Mouse (Mus musculus) heart, embryonic 11.5 days (tissue): ENCODE results near the gene Olfr1495. TPM values are rescaled to one million over a fixed set of nuclear protein-coding genes. Genes with fewer than 3 reads are reported as not detected.
"Not testable (repeated sequence)": the region's sequence is repeated elsewhere in the genome, so short reads cannot be mapped to it uniquely, and the experiment has no call there.

ENCODE experiments used
- ATAC-seq: fragments of 200-750 bp; cut with Nextera tagmentation; replicated peaks from 2 replicates; pipeline ENCODE4 v1.8.0; 2017; ENCODE audit warnings: moderate library complexity; ENCODE audit not compliant: insufficient number of reproducible peaks, low FRiP score, low TSS enrichment
- H3K27ac ChIP-seq: fragments of 300-500 bp; sonication (generic); 2 replicates; pipeline ENCODE4 v1.5.1; 2014; ENCODE audit warnings: mild to moderate bottlenecking, low read depth, low read length
- H3K27me3 ChIP-seq: fragments of 300-500 bp; sonication (generic); 2 replicates; pipeline ENCODE4 v1.6.1; 2014; ENCODE audit warnings: mild to moderate bottlenecking, low read length, mixed read lengths; ENCODE audit not compliant: control insufficient read depth, insufficient read depth
- H3K36me3 ChIP-seq: fragments of 300-500 bp; sonication (generic); 2 replicates; pipeline ENCODE4 v1.6.1; 2014; ENCODE audit warnings: mild to moderate bottlenecking, low read length, moderate library complexity, mixed read lengths; ENCODE audit not compliant: control insufficient read depth, insufficient read depth
- H3K4me1 ChIP-seq: fragments of 300-500 bp; sonication (generic); 2 replicates; pipeline ENCODE4 v1.6.1; 2014; ENCODE audit warnings: low read length; ENCODE audit not compliant: control insufficient read depth, insufficient read depth
- H3K4me2 ChIP-seq: fragments of 300-500 bp; sonication (generic); 2 replicates; pipeline ENCODE4 v1.6.1; 2014; ENCODE audit warnings: mild to moderate bottlenecking, moderate library complexity
- H3K4me3 ChIP-seq: fragments of 300-500 bp; sonication (generic); 2 replicates; pipeline ENCODE4 v1.5.1; 2014; ENCODE audit warnings: low read depth, low read length
- H3K9ac ChIP-seq: fragments of 300-500 bp; sonication (generic); 2 replicates; pipeline ENCODE4 v1.6.1; 2014; ENCODE audit warnings: mild to moderate bottlenecking, low read depth, low read length, moderate library complexity
- H3K9me3 ChIP-seq: fragments of 300-500 bp; sonication (generic); replicated peaks from 2 replicates; pipeline ENCODE4 v1.6.1; 2016; ENCODE audit warnings: low read length; ENCODE audit not compliant: control insufficient read depth
- WGBS: fragments of 180-500 bp; shearing (Covaris S2); extraction: QIAGEN DNeasy Blood & Tissue Kit; methylation state at CpG from one replicate; pipeline ENCODE4 v1.1.7; 2014; ENCODE audit not compliant: insufficient replicate concordance; 5-methylcytosine and 5-hydroxymethylcytosine counted together
- polyA plus RNA-seq: library from polyadenylated mRNA; unstranded; fragments of >200 nt; fragmentation: Nextera tagmentation; extraction: Ambion mirVana; gene quantifications from 2 replicates; pipeline ENCODE4 v1.2.1, GENCODE M21; 2014

Gene Olfr1495
- not detected in 2 replicates for polyA plus RNA-seq

DNA sequence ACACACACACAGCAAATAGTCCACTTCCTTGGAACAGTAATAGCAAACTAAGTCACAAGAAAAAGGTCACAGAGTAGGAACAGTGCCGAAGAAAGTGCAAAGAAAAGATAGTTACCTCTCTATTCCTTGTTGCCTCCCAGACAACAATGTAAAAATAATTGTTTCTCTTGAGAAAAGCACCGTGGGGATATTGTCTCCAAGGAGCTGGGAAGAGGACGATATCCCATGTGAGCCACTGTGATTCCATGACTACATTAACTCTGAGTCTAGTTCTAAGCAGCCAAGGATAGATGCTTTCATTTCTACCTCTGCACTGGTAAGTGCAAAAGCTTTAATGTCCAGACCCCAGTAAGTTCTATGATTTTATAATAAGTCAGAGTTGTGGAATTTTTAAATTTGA is at the start of gene Olfr1495:
Olfr1495 (plus strand) TSS at position 301 of the 400 bp plus-strand sequence.
- H3K36me3 ChIP-seq: no peaks in the 10 kb centered on the region
- no peak within 1 kb of the TSS for H3K27ac ChIP-seq
- no peak within 1 kb of the TSS for H3K4me3 ChIP-seq
- H3K9ac ChIP-seq: no peak within 1 kb of the TSS
- no peaks in the 10 kb centered on the region for H3K4me1 ChIP-seq
- no peaks in the 10 kb centered on the region for H3K9me3 ChIP-seq
- WGBS: 79% methylated on average over 3 of the region's 3 CpGs
- ATAC-seq: no peak
- H3K4me2 ChIP-seq: no peak within 1 kb of the TSS
- H3K27me3 ChIP-seq: no peaks in the 10 kb centered on the region

DNA sequence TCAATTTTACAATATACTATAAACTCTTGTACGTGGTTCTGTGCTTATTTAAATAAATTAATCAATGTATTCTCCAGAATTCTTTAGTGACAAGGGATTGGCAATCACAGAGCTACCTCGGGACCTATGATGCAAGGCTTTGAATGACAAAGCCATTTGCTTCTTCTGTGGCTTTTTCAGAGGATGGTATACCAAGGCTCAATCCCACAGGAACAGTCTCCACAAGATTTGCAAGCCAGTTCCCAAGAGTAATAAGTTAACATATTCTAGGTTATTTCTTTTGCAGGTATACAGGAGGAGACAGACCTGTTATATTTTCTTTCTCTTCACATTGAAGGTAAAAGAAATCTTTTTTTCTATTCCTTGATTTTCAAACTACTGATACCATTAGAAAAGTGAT is 41.4 kb upstream of the Olfr1495 start, which contains the start of gene Olfr1493-ps1:
Olfr1493-ps1 (plus strand) TSS at position 301 of the 400 bp plus-strand sequence.
- H3K27me3 ChIP-seq: no peaks in the 10 kb centered on the region
- H3K4me2 ChIP-seq: no peak within 1 kb of the TSS
- H3K9me3 ChIP-seq: no peaks in the 10 kb centered on the region
- no peak within 1 kb of the TSS for H3K4me3 ChIP-seq
- H3K27ac ChIP-seq: no peak within 1 kb of the TSS
- ATAC-seq: no peak
- no peak within 1 kb of the TSS for H3K9ac ChIP-seq
- 46% methylated on average over 2 of the region's 2 CpGs for WGBS
- H3K4me1 ChIP-seq: no peaks in the 10 kb centered on the region
- H3K36me3 ChIP-seq: no peaks in the 10 kb centered on the region

DNA sequence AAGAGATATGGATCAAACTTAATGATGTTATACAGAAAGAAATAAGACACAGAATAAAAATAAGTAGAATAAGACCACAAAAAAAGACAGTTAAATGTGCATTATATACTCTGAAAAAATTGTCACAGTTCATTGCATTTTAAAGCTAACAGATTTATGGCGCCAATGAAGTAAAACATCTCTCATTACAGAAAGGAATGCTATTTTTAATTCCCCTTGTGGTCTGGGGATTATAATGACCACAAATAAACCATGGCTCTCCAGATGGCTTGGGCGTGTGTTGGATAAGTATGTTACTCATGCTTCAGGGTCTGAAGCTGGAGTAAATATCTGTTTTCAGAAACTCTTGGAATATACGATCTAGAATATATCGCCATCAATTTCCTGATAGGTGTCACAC is 25.0 kb upstream of the Olfr1495 start, which contains the start of gene Olfr1494:
Olfr1494 (plus strand) TSS at position 301 of the 400 bp plus-strand sequence.
- no peak for ATAC-seq
- H3K4me3 ChIP-seq: no peak within 1 kb of the TSS
- WGBS: 83% methylated on average over 4 of the region's 4 CpGs

DNA sequence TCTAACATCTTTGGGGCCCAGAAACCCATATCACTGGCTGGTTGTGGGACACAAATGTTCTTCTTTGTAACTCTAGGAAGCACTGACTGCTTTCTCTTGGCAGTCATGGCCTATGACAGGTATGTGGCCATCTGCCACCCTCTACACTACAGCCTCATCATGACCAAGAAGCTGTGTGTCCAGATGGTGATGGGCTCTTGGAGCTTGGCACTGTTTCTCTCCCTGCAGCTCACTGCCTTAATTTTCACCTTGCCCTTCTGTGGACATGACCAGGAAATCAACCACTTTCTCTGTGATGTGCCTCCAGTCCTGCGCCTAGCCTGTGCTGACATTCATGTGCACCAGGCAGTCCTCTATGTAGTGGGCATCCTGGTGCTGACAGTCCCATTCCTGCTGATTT is 15.0 kb upstream of the Olfr1495 start:
- Histone ChIP-seq H3K9me3 (no peaks in the 10 kb centered on the region), H3K4me1 (no peaks in the 10 kb centered on the region), H3K27me3 (no peaks in the 10 kb centered on the region), H3K4me2 (no peak overlapping the region), H3K27ac (no peak overlapping the region), H3K4me3 (no peak overlapping the region), H3K36me3 (no peaks in the 10 kb centered on the region), H3K9ac (no peak overlapping the region)
- no peak for ATAC-seq
- 86% methylated on average over 1 of the region's 1 CpGs for whole genome bisulfite sequencing

More for the DNA sequence above, 25.0 kb upstream of the Olfr1495 start, which contains the start of gene Olfr1494:
- 0 out of 2 replicates have a peak, but pooled peaks cover 3% of the 10 kb centered on the region for H3K9me3 ChIP-seq
- H3K27ac ChIP-seq: no peak within 1 kb of the TSS
- no peaks in the 10 kb centered on the region for H3K36me3 ChIP-seq
- H3K9ac ChIP-seq: no peak within 1 kb of the TSS
- H3K4me2 ChIP-seq: no peak within 1 kb of the TSS
- no peaks in the 10 kb centered on the region for H3K27me3 ChIP-seq
- no peaks in the 10 kb centered on the region for H3K4me1 ChIP-seq

DNA sequence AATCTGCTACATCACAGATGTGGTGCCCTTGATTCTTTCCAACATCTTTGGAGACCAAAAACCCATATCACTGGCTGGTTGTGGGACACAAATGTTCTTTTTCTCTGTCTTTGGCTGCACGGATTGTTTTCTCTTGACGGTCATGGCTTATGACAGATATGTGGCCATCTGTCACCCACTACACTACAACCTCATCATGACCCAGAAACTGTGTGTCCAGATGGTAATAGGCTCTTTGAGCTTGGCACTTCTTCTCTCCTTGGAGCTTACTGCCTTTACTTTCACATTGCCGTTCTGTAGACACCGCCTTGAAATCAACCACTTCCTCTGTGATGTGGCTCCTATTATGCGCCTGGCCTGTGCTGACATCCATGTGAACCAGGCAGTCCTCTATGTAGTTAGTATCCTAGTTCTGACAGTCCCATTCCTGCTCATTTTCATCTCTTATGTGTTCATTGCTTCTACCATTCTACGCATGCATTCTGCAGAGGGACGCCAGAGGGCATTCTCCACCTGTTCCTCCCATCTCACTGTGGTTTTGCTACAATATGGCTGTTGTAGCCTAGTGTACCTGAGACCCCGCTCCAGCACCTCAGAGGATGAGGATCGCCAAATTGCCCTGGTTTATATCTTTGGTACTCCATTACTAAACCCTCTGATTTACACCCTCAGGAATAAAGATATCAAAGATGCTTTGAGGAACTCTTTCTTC is 4.3 kb downstream of the Olfr1495 start:
- no peak overlapping the region for H3K9ac ChIP-seq
- no peak for ATAC-seq
- H3K36me3 ChIP-seq: no peaks in the 10 kb centered on the region
- H3K4me2 ChIP-seq: no peak overlapping the region
- no peaks in the 10 kb centered on the region for H3K9me3 ChIP-seq
- 86% methylated on average over 9 of the region's 9 CpGs for WGBS
- no peak overlapping the region for H3K27ac ChIP-seq
- H3K27me3 ChIP-seq: no peaks in the 10 kb centered on the region
- H3K4me3 ChIP-seq: no peak overlapping the region
- no peaks in the 10 kb centered on the region for H3K4me1 ChIP-seq

DNA sequence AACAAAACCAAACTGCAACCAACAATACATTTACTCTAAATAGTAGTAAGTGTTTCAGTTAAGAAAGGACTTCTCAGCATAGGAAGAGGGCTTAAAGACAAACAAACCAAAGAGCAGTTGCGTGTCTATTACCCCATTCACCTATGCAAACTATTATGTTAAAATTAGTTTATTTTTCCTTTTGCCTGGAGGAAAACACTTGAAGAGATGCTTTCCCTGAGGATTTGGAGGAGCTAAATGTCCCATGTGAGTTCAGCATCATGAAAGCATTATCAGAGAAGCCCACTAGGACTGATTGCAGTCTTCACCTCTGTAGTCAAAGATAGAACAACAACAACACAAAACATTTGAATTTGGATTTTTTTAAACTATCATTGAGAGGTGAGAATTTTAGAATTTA is 13.2 kb downstream of the Olfr1495 start, which contains the start of gene Olfr1496:
Olfr1496 (plus strand) TSS at position 301 of the 400 bp plus-strand sequence.
- H3K4me2 ChIP-seq: no peak within 1 kb of the TSS
- H3K9ac ChIP-seq: no peak within 1 kb of the TSS
- H3K4me3 ChIP-seq: no peak within 1 kb of the TSS
- no peak for ATAC-seq
- H3K36me3 ChIP-seq: no peaks in the 10 kb centered on the region
- 79% methylated on average over 1 of the region's 1 CpGs for WGBS
- H3K4me1 ChIP-seq: no peaks in the 10 kb centered on the region
- no peaks in the 10 kb centered on the region for H3K9me3 ChIP-seq
- no peaks in the 10 kb centered on the region for H3K27me3 ChIP-seq
- H3K27ac ChIP-seq: no peak within 1 kb of the TSS

DNA sequence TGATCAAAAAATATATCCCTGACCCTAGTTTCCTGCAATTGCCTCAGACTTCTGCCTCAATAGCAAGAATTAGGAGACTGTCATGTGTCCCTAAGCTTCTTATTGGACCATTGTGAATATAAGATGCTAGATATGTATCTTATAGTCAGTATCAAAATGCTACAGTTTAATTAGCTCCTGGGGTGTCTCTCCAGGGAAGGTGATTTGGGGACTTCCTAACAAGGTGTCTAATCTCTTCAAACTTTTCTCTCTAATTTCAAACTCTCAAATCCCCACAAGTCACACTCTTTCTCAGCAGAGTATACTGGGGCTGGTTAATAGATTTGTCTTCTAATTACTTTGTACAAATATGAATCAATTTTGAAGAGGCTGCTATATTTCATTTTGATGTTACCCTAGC is 33.7 kb downstream of the Olfr1495 start, which contains the start of gene Olfr1497:
Olfr1497 (minus strand) TSS at position 101 of the 400 bp plus-strand sequence.
- no peaks in the 10 kb centered on the region for H3K9me3 ChIP-seq
- no peaks in the 10 kb centered on the region for H3K4me1 ChIP-seq
- no peak within 1 kb of the TSS for H3K9ac ChIP-seq
- H3K4me3 ChIP-seq: no peak within 1 kb of the TSS
- H3K36me3 ChIP-seq: no peaks in the 10 kb centered on the region
- H3K27me3 ChIP-seq: no peaks in the 10 kb centered on the region
- H3K27ac ChIP-seq: no peak within 1 kb of the TSS
- no peak for ATAC-seq
- no peak within 1 kb of the TSS for H3K4me2 ChIP-seq

DNA sequence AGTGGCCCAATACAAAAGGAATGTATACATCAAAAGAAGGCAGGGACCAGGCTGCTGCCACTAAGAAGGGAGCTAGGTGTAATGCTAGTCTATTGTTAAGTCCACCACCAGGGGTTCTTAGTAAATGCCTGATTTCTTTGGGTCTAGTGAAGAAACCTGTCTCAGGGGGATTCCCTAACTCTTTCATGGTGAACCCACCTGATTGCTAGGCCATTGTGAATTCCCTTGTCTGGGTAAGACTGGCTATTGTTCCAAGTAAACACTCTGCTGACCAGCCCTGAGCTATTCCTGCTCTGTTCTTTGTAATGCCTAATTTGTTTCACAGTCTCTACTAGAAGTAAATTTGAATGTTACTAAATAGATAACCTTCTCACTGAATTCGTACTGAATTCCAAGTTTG is 41.1 kb downstream of the Olfr1495 start:
- not testable (repeated sequence) for H3K9ac ChIP-seq, H3K4me1 ChIP-seq, H3K4me3 ChIP-seq, H3K9me3 ChIP-seq, ATAC-seq, H3K27me3 ChIP-seq, H3K36me3 ChIP-seq, H3K27ac ChIP-seq, H3K4me2 ChIP-seq
- 55% methylated on average over 1 of the region's 1 CpGs for whole genome bisulfite sequencing

DNA sequence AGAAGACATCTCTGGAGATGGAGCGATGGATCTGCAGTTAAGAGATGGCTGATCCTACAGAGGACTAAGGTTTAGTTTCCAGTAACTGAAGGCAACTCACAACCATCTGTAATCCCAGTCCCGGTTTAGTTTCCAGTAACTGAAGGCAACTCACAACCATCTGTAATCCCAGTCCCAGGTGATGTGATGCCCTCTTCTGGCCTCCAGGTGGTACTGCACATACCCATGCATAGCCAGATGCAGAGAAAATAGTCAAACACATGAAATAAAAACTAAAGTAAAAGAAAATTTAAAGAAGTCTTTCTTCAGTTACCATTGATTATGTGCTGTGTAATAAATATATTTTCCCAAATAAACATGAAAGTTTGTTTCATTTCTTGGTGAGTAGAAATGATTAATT is 48.4 kb downstream of the Olfr1495 start:
- H3K4me1 ChIP-seq: no peaks in the 10 kb centered on the region
- no peaks in the 10 kb centered on the region for H3K27me3 ChIP-seq
- H3K4me3 ChIP-seq: no peak overlapping the region
- WGBS: 71% methylated on average over 2 of the region's 2 CpGs
- H3K4me2 ChIP-seq: no peak overlapping the region
- no peak overlapping the region for H3K27ac ChIP-seq
- no peaks in the 10 kb centered on the region for H3K9me3 ChIP-seq
- H3K9ac ChIP-seq: no peak overlapping the region
- no peak for ATAC-seq
- H3K36me3 ChIP-seq: no peaks in the 10 kb centered on the region
